Comparison of ENCODE assay signal across 9 mouse cellular contexts in the genomic region with DNA sequence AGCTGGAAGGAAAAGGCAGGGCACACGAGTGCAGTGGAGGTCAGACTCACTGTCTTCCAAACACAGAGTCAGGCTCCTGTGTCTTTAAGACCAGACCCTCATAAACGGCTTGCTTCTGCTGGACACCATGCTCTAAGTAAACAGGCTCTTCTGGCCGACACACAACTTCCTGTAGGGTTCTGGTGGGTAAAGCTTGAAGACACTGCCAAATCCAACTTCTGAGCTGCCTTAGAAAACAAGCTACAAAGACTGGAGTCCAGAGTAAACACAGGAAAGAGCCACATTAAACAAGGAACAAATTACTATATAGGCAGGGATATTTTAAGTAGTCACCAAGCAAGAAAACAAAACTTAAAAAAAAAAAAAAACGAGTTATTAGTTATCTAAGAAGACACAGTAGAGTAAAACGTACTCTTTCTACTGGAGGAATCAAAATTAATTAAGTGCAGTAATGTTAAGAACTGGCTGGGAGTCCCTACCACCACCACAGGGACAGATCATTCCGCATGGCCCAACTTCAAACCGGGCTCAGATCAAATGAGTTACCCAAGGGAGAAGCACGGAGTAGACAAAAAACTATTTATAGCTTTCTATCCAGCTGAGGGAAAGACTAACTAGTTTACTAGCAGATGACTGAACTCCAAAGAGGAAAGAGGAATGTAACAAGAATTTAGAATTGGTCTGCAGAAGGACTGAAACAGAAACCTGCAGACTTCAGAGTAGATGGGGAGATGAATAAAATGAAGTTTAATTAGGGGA.
DNase-seq lines count a peak whose midpoint lies in the region; ATAC-seq lines count a peak whose summit lies in the region.
"Had no signal": no experiment of that assay in that cellular context is flagged by ENCODE, and none has a peak within 500 bp of the region (broad histone marks: within the 10 kb centered on the region; RNA-seq: fewer than 3 reads in every experiment).

No protein-coding gene starts in this region.

- peak overlapping the region; percentile 75 for H3K27ac ChIP-seq in kidney, embryonic 15.5 days
- H3K27ac ChIP-seq in embryonic facial prominence, embryonic 15.5 days (replicated peaks), result peak overlapping the region; percentile 82; the same call in 1 of the 2 replicates
- peak overlapping the region; percentile 45; the same call in 1 of the 2 replicates for H3K27ac ChIP-seq in limb, embryonic 12.5 days

- no peaks in the 10 kb centered on the region for H3K9me3 ChIP-seq in kidney, embryonic 15.5 days (replicated peaks)
- H3K9me3 ChIP-seq in embryonic facial prominence, embryonic 15.5 days (replicated peaks), result no peaks in the 10 kb centered on the region
- H3K9me3 ChIP-seq in limb, embryonic 12.5 days, result no peaks in the 10 kb centered on the region

- peaks cover 48% of the 10 kb centered on the region for H3K4me1 ChIP-seq in kidney, embryonic 15.5 days
- H3K4me1 ChIP-seq in embryonic facial prominence, embryonic 15.5 days, result peaks cover 49% of the 10 kb centered on the region
- peaks cover 59% of the 10 kb centered on the region for H3K4me1 ChIP-seq in limb, embryonic 12.5 days (replicated peaks)

- no peak overlapping the region for H3K9ac ChIP-seq in kidney, embryonic 15.5 days
- no peak overlapping the region for H3K9ac ChIP-seq in embryonic facial prominence, embryonic 15.5 days
- no peak overlapping the region for H3K9ac ChIP-seq in limb, embryonic 12.5 days (replicated peaks)

- DNase-seq in kidney, adult 18-20 months, result no peak
- peak; percentile 8 for DNase-seq in retina, embryonic 14.5 days (ENCODE audit: low spot score)
- no peak for DNase-seq in thymus, postnatal 36 days
- DNase-seq in adrenal gland, postnatal 10 days, result no peak
- DNase-seq: cerebellum, postnatal 36 days; right cerebral cortex, postnatal 14 days had no signal

- H3K4me2 ChIP-seq in kidney, embryonic 15.5 days, result no peak overlapping the region
- no peak overlapping the region for H3K4me2 ChIP-seq in embryonic facial prominence, embryonic 15.5 days (replicated peaks)
- no peak overlapping the region for H3K4me2 ChIP-seq in limb, embryonic 12.5 days

- no peaks in the 10 kb centered on the region for H3K27me3 ChIP-seq in kidney, embryonic 15.5 days
- no peaks in the 10 kb centered on the region for H3K27me3 ChIP-seq in embryonic facial prominence, embryonic 15.5 days
- no peaks in the 10 kb centered on the region for H3K27me3 ChIP-seq in limb, embryonic 12.5 days

- no peaks in the 10 kb centered on the region for H3K36me3 ChIP-seq in kidney, embryonic 15.5 days
- 0 out of 2 replicates have a peak, but pooled peaks cover 5% of the 10 kb centered on the region for H3K36me3 ChIP-seq in embryonic facial prominence, embryonic 15.5 days
- peaks cover 9% of the 10 kb centered on the region; the same call in 1 of the 2 replicates for H3K36me3 ChIP-seq in limb, embryonic 12.5 days

- ATAC-seq in kidney, embryonic 15.5 days (replicated peaks; ENCODE audit: low FRiP score), result no peak
- ATAC-seq in embryonic facial prominence, embryonic 15.5 days (ENCODE audit: insufficient number of reproducible peaks, low FRiP score, low TSS enrichment, low read depth), result no peak
- ATAC-seq in limb, embryonic 12.5 days (ENCODE audit: insufficient number of reproducible peaks, insufficient read depth, low FRiP score, low TSS enrichment, low read depth), result no peak

- H3K4me3 ChIP-seq in kidney, embryonic 15.5 days (replicated peaks), result no peak overlapping the region
- H3K4me3 ChIP-seq in embryonic facial prominence, embryonic 15.5 days (replicated peaks), result no peak overlapping the region
- H3K4me3 ChIP-seq in limb, embryonic 12.5 days (replicated peaks), result no peak overlapping the region

- whole genome bisulfite sequencing in kidney, embryonic 15.5 days, result 25% methylated on average over 8 of the region's 8 CpGs
- WGBS in embryonic facial prominence, embryonic 15.5 days, result 24% methylated on average over 8 of the region's 8 CpGs
- 22% methylated on average over 8 of the region's 8 CpGs for WGBS in limb, embryonic 12.5 days
